Mouse (Mus musculus) kidney, embryonic 16.5 days (tissue): ENCODE data around the gene Pde8a. TPM values are rescaled to one million over a fixed set of nuclear protein-coding genes. Genes with fewer than 3 reads are reported as not detected.

ENCODE experiments used
- ATAC-seq: fragments of 200-750 bp; cut with Nextera tagmentation; 2 replicates; pipeline ENCODE4 v1.8.0; 2017; ENCODE audit warnings: moderate TSS enrichment; ENCODE audit not compliant: low FRiP score, low TSS enrichment
- H3K27ac ChIP-seq: fragments of 300-500 bp; sonication (generic); 2 replicates; pipeline ENCODE4 v1.5.1; 2014; ENCODE audit warnings: low read length
- H3K27me3 ChIP-seq: fragments of 300-500 bp; sonication (generic); 2 replicates; pipeline ENCODE4 v1.6.1; 2014; ENCODE audit warnings: low read length, control low read depth, mixed read lengths; ENCODE audit not compliant: insufficient read depth
- H3K36me3 ChIP-seq: fragments of 300-500 bp; sonication (generic); 2 replicates; pipeline ENCODE4 v1.6.1; 2014; ENCODE audit warnings: low read length, control low read depth, mixed read lengths; ENCODE audit not compliant: insufficient read depth
- H3K4me1 ChIP-seq: fragments of 300-500 bp; sonication (generic); 2 replicates; pipeline ENCODE4 v1.6.1; 2014; ENCODE audit warnings: low read length, control low read depth, mixed read lengths; ENCODE audit not compliant: insufficient read depth
- H3K4me2 ChIP-seq: fragments of 300-500 bp; sonication (generic); replicated peaks from 2 replicates; pipeline ENCODE4 v1.6.1; 2014; ENCODE audit warnings: low read depth, low read length
- H3K4me3 ChIP-seq: fragments of 300-500 bp; sonication (generic); 2 replicates; pipeline ENCODE4 v1.5.1; 2014; ENCODE audit warnings: mild to moderate bottlenecking, low read length
- H3K9ac ChIP-seq: fragments of 300-500 bp; sonication (generic); replicated peaks from 2 replicates; pipeline ENCODE4 v1.6.1; 2014; ENCODE audit warnings: low read length
- H3K9me3 ChIP-seq: fragments of 300-500 bp; sonication (generic); 2 replicates; pipeline ENCODE4 v1.6.1; 2016; ENCODE audit warnings: low read length, control low read depth
- WGBS: fragments of 180-500 bp; shearing (Covaris S2); extraction: QIAGEN DNeasy Blood & Tissue Kit; methylation state at CpG from one replicate; pipeline ENCODE4 v1.1.7; 2014; 5-methylcytosine and 5-hydroxymethylcytosine counted together
- polyA plus RNA-seq: library from polyadenylated mRNA; unstranded; fragments of >200 nt; fragmentation: Nextera tagmentation; extraction: Ambion mirVana; gene quantifications from 2 replicates; pipeline ENCODE4 v1.2.1, GENCODE M21; 2015

Gene Pde8a
- polyA plus RNA-seq, 1 experiment from 2014 or later = 5.9 TPM

- Histone ChIP-seq H3K4me2 (no peak overlapping the region), H3K27ac (no peak overlapping the region), H3K27me3 (no peaks in the 10 kb centered on the region), H3K9ac (no peak overlapping the region), H3K9me3 (no peaks in the 10 kb centered on the region), H3K36me3 (peaks cover 9% of the 10 kb centered on the region; the same call in 1 of the 2 replicates), H3K4me1 (peaks cover 8% of the 10 kb centered on the region), H3K4me3 (no peak overlapping the region)
- no peak for ATAC-seq
- WGBS = 73% methylated on average over 7 of the region's 7 CpGs
These were observed 134.8 kb downstream of the Pde8a start for GRCm38 (mm10) chr7:81348206-81348605.

- 67% methylated on average over 4 of the region's 4 CpGs for WGBS
- no peaks in the 10 kb centered on the region for H3K36me3 ChIP-seq
- no peak for ATAC-seq
- H3K4me3 ChIP-seq = no peak overlapping the region
- H3K9me3 ChIP-seq = no peaks in the 10 kb centered on the region
- no peak overlapping the region for H3K9ac ChIP-seq
- H3K27me3 ChIP-seq = no peaks in the 10 kb centered on the region
- H3K4me2 ChIP-seq = no peak overlapping the region
- no peaks in the 10 kb centered on the region for H3K4me1 ChIP-seq
- H3K27ac ChIP-seq = no peak overlapping the region
These were observed 138.4 kb downstream of the Pde8a start for GRCm38 (mm10) chr7:81351826-81352225.

- H3K4me1 ChIP-seq = no peaks in the 10 kb centered on the region
- H3K36me3 ChIP-seq = no peaks in the 10 kb centered on the region
- WGBS = 56% methylated on average over 7 of the region's 7 CpGs
- H3K9ac ChIP-seq = no peak overlapping the region
- H3K4me2 ChIP-seq = no peak overlapping the region
- no peaks in the 10 kb centered on the region for H3K27me3 ChIP-seq
- ATAC-seq = no peak
- H3K4me3 ChIP-seq = no peak overlapping the region
- H3K9me3 ChIP-seq = no peaks in the 10 kb centered on the region
- no peak overlapping the region for H3K27ac ChIP-seq
These were observed 142.3 kb downstream of the Pde8a start for GRCm38 (mm10) chr7:81355746-81356145.

GRCm38 (mm10) chr7:81356360-81356759 lies 143.0 kb downstream of the Pde8a start:
- no peak overlapping the region for H3K4me3 ChIP-seq

GRCm38 (mm10) chr7:81356975-81357374 lies 143.6 kb downstream of the Pde8a start:
- 66% methylated on average over 7 of the region's 7 CpGs for WGBS
- Histone ChIP-seq H3K27me3 (no peaks in the 10 kb centered on the region), H3K4me3 (no peak overlapping the region), H3K9me3 (no peaks in the 10 kb centered on the region), H3K36me3 (no peaks in the 10 kb centered on the region), H3K4me1 (no peaks in the 10 kb centered on the region), H3K9ac (no peak overlapping the region), H3K27ac (no peak overlapping the region), H3K4me2 (no peak overlapping the region)
- ATAC-seq = no peak

More at GRCm38 (mm10) chr7:81356360-81356759, 143.0 kb downstream of the Pde8a start:
- Histone ChIP-seq H3K4me1 (no peaks in the 10 kb centered on the region), H3K36me3 (no peaks in the 10 kb centered on the region), H3K27me3 (no peaks in the 10 kb centered on the region), H3K27ac (no peak overlapping the region), H3K9ac (no peak overlapping the region), H3K4me2 (no peak overlapping the region), H3K9me3 (no peaks in the 10 kb centered on the region)
- ATAC-seq = no peak
- 96% methylated on average over 1 of the region's 1 CpGs for WGBS

- Histone ChIP-seq H3K36me3 (no peaks in the 10 kb centered on the region), H3K4me2 (no peak overlapping the region), H3K4me3 (no peak overlapping the region), H3K27ac (no peak overlapping the region), H3K9ac (no peak overlapping the region), H3K4me1 (peaks cover 5% of the 10 kb centered on the region; the same call in 1 of the 2 replicates), H3K27me3 (0 out of 2 replicates have a peak, but pooled peaks cover 2% of the 10 kb centered on the region), H3K9me3 (no peaks in the 10 kb centered on the region)
- ATAC-seq = no peak
- WGBS = 62% methylated on average over 3 of the region's 3 CpGs
These were observed 154.6 kb downstream of the Pde8a start for GRCm38 (mm10) chr7:81367946-81368345.

GRCm38 (mm10) chr7:81369724-81370123 lies 156.3 kb downstream of the Pde8a start:
- 61% methylated on average over 3 of the region's 3 CpGs for WGBS
- H3K4me1 ChIP-seq = peaks cover 5% of the 10 kb centered on the region; the same call in 1 of the 2 replicates
- ATAC-seq = no peak

GRCm38 (mm10) chr7:81371811-81372210 lies 158.4 kb downstream of the Pde8a start:
- Histone ChIP-seq H3K27ac (no peak overlapping the region), H3K27me3 (peaks cover 5% of the 10 kb centered on the region; the same call in 1 of the 2 replicates), H3K4me2 (no peak overlapping the region), H3K4me3 (no peak overlapping the region), H3K9me3 (no peaks in the 10 kb centered on the region), H3K36me3 (no peaks in the 10 kb centered on the region), H3K4me1 (peaks cover 5% of the 10 kb centered on the region; the same call in 1 of the 2 replicates), H3K9ac (no peak overlapping the region)
- 21% methylated on average over 5 of the region's 5 CpGs for WGBS
- no peak for ATAC-seq

More at GRCm38 (mm10) chr7:81369724-81370123, 156.3 kb downstream of the Pde8a start:
- H3K9me3 ChIP-seq = no peaks in the 10 kb centered on the region
- no peak overlapping the region for H3K27ac ChIP-seq
- H3K36me3 ChIP-seq = no peaks in the 10 kb centered on the region
- H3K4me2 ChIP-seq = no peak overlapping the region
- no peak overlapping the region for H3K9ac ChIP-seq
- H3K27me3 ChIP-seq = peaks cover 5% of the 10 kb centered on the region; the same call in 1 of the 2 replicates
- H3K4me3 ChIP-seq = no peak overlapping the region

GRCm38 (mm10) chr7:81372337-81372920 lies 159.0 kb downstream of the Pde8a start:
- H3K27ac ChIP-seq = no peak overlapping the region
- H3K4me2 ChIP-seq = peak overlapping the region; percentile 27
- WGBS = 5% methylated on average over 13 of the region's 13 CpGs
- H3K9ac ChIP-seq = no peak overlapping the region
- no peaks in the 10 kb centered on the region for H3K36me3 ChIP-seq
- H3K27me3 ChIP-seq = peaks cover 5% of the 10 kb centered on the region; the same call in 1 of the 2 replicates
- no peaks in the 10 kb centered on the region for H3K9me3 ChIP-seq
- H3K4me3 ChIP-seq = no peak overlapping the region
- peak; percentile 67; the same call in 1 of the 2 replicates for ATAC-seq
- peaks cover 5% of the 10 kb centered on the region; the same call in 1 of the 2 replicates for H3K4me1 ChIP-seq

GRCm38 (mm10) chr7:81379363-81379762 lies 166.0 kb downstream of the Pde8a start:
- no peak overlapping the region for H3K4me3 ChIP-seq
- no peaks in the 10 kb centered on the region for H3K9me3 ChIP-seq
- ATAC-seq = peak; percentile 57; the same call in 1 of the 2 replicates
- no peak overlapping the region for H3K27ac ChIP-seq
- H3K36me3 ChIP-seq = no peaks in the 10 kb centered on the region
- H3K4me2 ChIP-seq = no peak overlapping the region
- no peak overlapping the region for H3K9ac ChIP-seq
- H3K27me3 ChIP-seq = no peaks in the 10 kb centered on the region
- whole genome bisulfite sequencing = 32% methylated on average over 1 of the region's 1 CpGs
- no peaks in the 10 kb centered on the region for H3K4me1 ChIP-seq
